Comparison of ENCODE assay signal across 9 mouse cellular contexts in the genomic region with DNA sequence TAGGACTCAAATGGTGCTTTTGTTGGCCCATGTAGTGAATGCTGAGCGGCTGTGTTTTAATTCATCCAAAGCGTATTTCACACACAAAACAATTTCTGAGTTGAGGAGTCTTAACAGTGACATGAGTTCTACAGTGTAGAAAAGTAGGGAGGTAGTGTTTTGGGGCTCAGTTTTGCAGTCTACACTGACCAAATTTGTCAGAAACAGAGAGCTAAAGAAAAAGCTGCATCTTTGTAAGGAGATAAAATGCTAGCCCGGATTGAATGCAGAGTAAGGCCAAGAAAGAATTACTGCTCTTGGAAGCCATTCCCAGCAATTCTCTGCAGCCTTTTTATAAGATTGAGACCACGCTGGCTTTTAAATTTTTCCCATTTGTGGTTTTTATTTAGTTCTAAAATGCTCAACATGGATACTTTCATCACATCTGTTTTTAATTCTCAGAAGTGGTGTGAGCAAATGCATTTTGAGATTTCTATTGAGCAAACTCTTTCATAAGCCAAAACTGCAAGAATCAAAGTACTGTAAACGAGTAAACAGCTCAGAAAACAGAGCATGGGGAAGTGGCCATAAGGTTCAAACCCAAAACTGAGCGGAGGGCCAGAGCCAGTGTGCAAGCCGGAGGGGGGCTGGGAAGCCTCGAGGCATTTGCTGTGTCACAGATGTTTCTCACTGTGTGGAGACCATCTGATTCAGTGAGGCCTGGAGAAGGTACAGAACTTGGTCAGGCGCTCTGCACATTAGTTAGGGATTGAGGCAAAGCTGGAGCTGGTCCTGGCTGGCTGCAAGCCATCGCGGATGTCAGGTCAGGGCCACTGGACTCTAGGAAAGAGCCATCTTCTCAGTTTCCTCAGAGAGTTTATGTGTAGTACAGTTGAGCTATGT. TPM values are rescaled to one million over a fixed set of nuclear protein-coding genes. Genes with fewer than 3 reads are reported as not detected.
DNase-seq lines count a peak whose midpoint lies in the region; ATAC-seq lines count a peak whose summit lies in the region.
"Had no signal": no experiment of that assay in that cellular context is flagged by ENCODE, and none has a peak within 500 bp of the region (broad histone marks: within the 10 kb centered on the region; RNA-seq: fewer than 3 reads in every experiment).

No protein-coding gene starts in this region.

- no peaks in the 10 kb centered on the region for H3K9me3 ChIP-seq in heart, embryonic 12.5 days (replicated peaks)
- no peaks in the 10 kb centered on the region for H3K9me3 ChIP-seq in limb, embryonic 11.5 days (ENCODE audit: control insufficient read depth, low read length)

- 0 out of 2 replicates have a peak, but pooled peaks cover 4% of the 10 kb centered on the region for H3K36me3 ChIP-seq in heart, embryonic 12.5 days
- no peaks in the 10 kb centered on the region for H3K36me3 ChIP-seq in limb, embryonic 11.5 days (ENCODE audit: control insufficient read depth, insufficient read depth, low read length)

- 76% methylated on average over 11 of the region's 11 CpGs for WGBS in heart, embryonic 12.5 days
- WGBS in limb, embryonic 11.5 days = 45% methylated on average over 11 of the region's 11 CpGs

- H3K27me3 ChIP-seq in heart, embryonic 12.5 days (replicated peaks) = no peaks in the 10 kb centered on the region
- H3K27me3 ChIP-seq in limb, embryonic 11.5 days (ENCODE audit: control insufficient read depth, insufficient read depth, low read length) = no peaks in the 10 kb centered on the region

- H3K4me3 ChIP-seq in heart, embryonic 12.5 days = no peak overlapping the region
- no peak overlapping the region for H3K4me3 ChIP-seq in limb, embryonic 11.5 days (ENCODE audit: low read depth, low read length)

- DNase-seq in adipocyte (ENCODE audit: low spot score) = peak; percentile 99
- peak; percentile 78 for DNase-seq in adrenal gland, postnatal 14 days
- DNase-seq in limb, embryonic 11.5 days (ENCODE audit: low spot score) = peak; percentile 71
- DNase-seq in right cerebral cortex, adult 18-20 months = no peak
- no peak for DNase-seq in spleen, postnatal 14 days (ENCODE audit: low spot score in 2 of 2)
- no peak for DNase-seq in c-Kit-positive CD71-positive TER-119-positive erythroid progenitor cells, embryonic 14.5 days (ENCODE audit: low spot score)
- DNase-seq: midbrain, embryonic 14.5 days had no signal

- no peak for ATAC-seq in heart, embryonic 12.5 days (ENCODE audit: insufficient number of reproducible peaks, low FRiP score)
- ATAC-seq in limb, embryonic 11.5 days (ENCODE audit: insufficient number of reproducible peaks, low FRiP score, low TSS enrichment, low read depth) = 0 out of 2 replicates have a peak, but pooled peaks have one; percentile 39
- no peak for ATAC-seq in frontal cortex, adult (ENCODE audit: low TSS enrichment)

- H3K4me1 ChIP-seq in heart, embryonic 12.5 days (replicated peaks) = no peaks in the 10 kb centered on the region
- H3K4me1 ChIP-seq in limb, embryonic 11.5 days (ENCODE audit: control insufficient read depth, insufficient read depth, low read length) = no peaks in the 10 kb centered on the region

- no peak overlapping the region for H3K4me2 ChIP-seq in heart, embryonic 12.5 days
- no peak overlapping the region for H3K4me2 ChIP-seq in limb, embryonic 11.5 days (ENCODE audit: low read depth, severe bottlenecking)

- peak overlapping the region; percentile 34; the same call in 1 of the 2 replicates for H3K9ac ChIP-seq in heart, embryonic 12.5 days
- no peak overlapping the region for H3K9ac ChIP-seq in limb, embryonic 11.5 days (ENCODE audit: low read length)

- no peak overlapping the region for H3K27ac ChIP-seq in heart, embryonic 12.5 days (ENCODE audit: poor library complexity, severe bottlenecking)
- peak overlapping the region; percentile 3 for H3K27ac ChIP-seq in limb, embryonic 11.5 days (replicated peaks; ENCODE audit: low read depth, low read length)

RNA-seq across cellular contexts. Expression of gene Spata5, which starts 17.7 kb away (rescaled TPM):
- total RNA-seq in adrenal gland, postnatal 14 days (2021) = 32.2 and 34.1 TPM in 2 replicates
- 26.4 and 32.2 TPM in 2 replicates for polyA plus RNA-seq in heart, embryonic 12.5 days (2016; fragmentation: Nextera tagmentation; extraction: Ambion mirVana)
- polyA plus RNA-seq in limb, embryonic 11.5 days (2014; fragmentation: Nextera tagmentation; extraction: Ambion mirVana) = 51.3 and 51.4 TPM in 2 replicates

RNA-seq across cellular contexts. Expression of gene Nudt6, which starts 18.0 kb away (rescaled TPM):
- 20.4 and 27.4 TPM in 2 replicates for total RNA-seq in adrenal gland, postnatal 14 days (2021)
- polyA plus RNA-seq in heart, embryonic 12.5 days (2016; fragmentation: Nextera tagmentation; extraction: Ambion mirVana) = 10.0 and 12.4 TPM in 2 replicates
- 2.8 and 3.5 TPM in 2 replicates for polyA plus RNA-seq in limb, embryonic 11.5 days (2014; fragmentation: Nextera tagmentation; extraction: Ambion mirVana)

RNA-seq across cellular contexts. Expression of gene Fgf2, which starts 53.8 kb away (rescaled TPM):
- 2.9 and 3.4 TPM in 2 replicates for total RNA-seq in adrenal gland, postnatal 14 days (2021)
- 2.3 and 3.1 TPM in 2 replicates for polyA plus RNA-seq in heart, embryonic 12.5 days (2016; fragmentation: Nextera tagmentation; extraction: Ambion mirVana)
- polyA plus RNA-seq in limb, embryonic 11.5 days (2014; fragmentation: Nextera tagmentation; extraction: Ambion mirVana) = 1.3 and 1.7 TPM in 2 replicates

Comparison
In these comparisons a context has a peak if more than half of its experiments do, and no peak if none do; other contexts are left out.
1. DNase-seq: peak in adipocyte (single experiment), adrenal gland, postnatal 14 days (single experiment) and limb, embryonic 11.5 days (single experiment); none in right cerebral cortex, adult 18-20 months (single experiment), spleen, postnatal 14 days (0 of 2) and c-Kit-positive CD71-positive TER-119-positive erythroid progenitor cells, embryonic 14.5 days (single experiment).